Mouse (Mus musculus): ENCODE measurements around the gene Etd.
"Not testable (repeated sequence)": the region's sequence is repeated elsewhere in the genome, so short reads cannot be mapped to it uniquely, and the experiment has no call there.

The Etd gene

GRCm38 (mm10) chrX:53434618-53435017 is at the start of gene Etd:
TSS of gene Etd (plus strand) at chrX:53434918.
- no peak for DNase-seq (ENCODE audit: low spot score in 2 of 2)

- DNase-seq (ENCODE audit: low spot score in 2 of 2): no peak
Observed at GRCm38 (mm10) chrX:53386362-53386761, 48.4 kb upstream of the Etd start.

- DNase-seq (ENCODE audit: low spot score in 2 of 2): peak in 1 of 2 experiments; percentile 2
Observed at GRCm38 (mm10) chrX:53432888-53433287, 1.8 kb upstream of the Etd start.

- no peak for DNase-seq (ENCODE audit: low spot score in 2 of 2)
Observed at GRCm38 (mm10) chrX:53459573-53459972, 24.9 kb downstream of the Etd start.

GRCm38 (mm10) chrX:53464194-53464593 is 29.5 kb downstream of the Etd start:
- not testable (repeated sequence) for DNase-seq (ENCODE audit: low spot score in 2 of 2)

Data from thymus, postnatal 10 days (tissue).